Mouse (Mus musculus) hindbrain, embryonic 13.5 days (tissue): ENCODE data around the gene Olfr1415. TPM values are rescaled to one million over a fixed set of nuclear protein-coding genes. Genes with fewer than 3 reads are reported as not detected.
A peak's percentile ranks its signal among the peaks of the same experiment; 100 is the strongest.
"Not testable (repeated sequence)": the region's sequence is repeated elsewhere in the genome, so short reads cannot be mapped to it uniquely, and the experiment has no call there.

Experiments
- ATAC-seq: fragments of 200-750 bp; cut with Nextera tagmentation; 2 replicates; pipeline ENCODE4 v1.8.0; 2017; ENCODE audit warnings: moderate TSS enrichment; ENCODE audit not compliant: low FRiP score
- H3K27ac ChIP-seq: fragments of 300-500 bp; sonication (generic); 2 replicates; pipeline ENCODE4 v1.5.1; 2015; ENCODE audit warnings: inconsistent platforms, mild to moderate bottlenecking, moderate library complexity
- H3K27me3 ChIP-seq: fragments of 300-500 bp; sonication (generic); 2 replicates; pipeline ENCODE4 v1.6.1; 2015; ENCODE audit warnings: mild to moderate bottlenecking, inconsistent platforms
- H3K36me3 ChIP-seq: fragments of 300-500 bp; sonication (generic); 2 replicates; pipeline ENCODE4 v1.6.1; 2015; ENCODE audit warnings: mild to moderate bottlenecking, inconsistent platforms
- H3K4me1 ChIP-seq: fragments of 300-500 bp; sonication (generic); replicated peaks from 2 replicates; pipeline ENCODE4 v1.6.1; 2015; ENCODE audit warnings: inconsistent platforms
- H3K4me2 ChIP-seq: fragments of 300-500 bp; sonication (generic); 2 replicates; pipeline ENCODE4 v1.6.1; 2015; ENCODE audit warnings: inconsistent platforms, mild to moderate bottlenecking, moderate library complexity
- H3K4me3 ChIP-seq: fragments of 300-500 bp; sonication (generic); 2 replicates; pipeline ENCODE4 v1.5.1; 2015; ENCODE audit warnings: mild to moderate bottlenecking, inconsistent platforms
- H3K9ac ChIP-seq: fragments of 300-500 bp; sonication (generic); 2 replicates; pipeline ENCODE4 v1.6.1; 2015; ENCODE audit warnings: mild to moderate bottlenecking, inconsistent platforms
- H3K9me3 ChIP-seq: fragments of 300-500 bp; sonication (generic); 2 replicates; pipeline ENCODE4 v1.6.1; 2016; ENCODE audit warnings: inconsistent platforms
- WGBS: fragments of 180-500 bp; shearing (Covaris S2); methylation state at CpG from one replicate; pipeline ENCODE4 v1.1.7; 2015; 5-methylcytosine and 5-hydroxymethylcytosine counted together
- polyA plus RNA-seq: library from polyadenylated mRNA; unstranded; fragments of >200 nt; fragmentation: Nextera tagmentation; extraction: Ambion mirVana; gene quantifications from 2 replicates; pipeline ENCODE4 v1.2.1, GENCODE M21; 2015

Gene Olfr1415
- polyA plus RNA-seq, result not detected in 2 replicates

GRCm38 (mm10) chr1:92496001-92496400 lies at the start of gene Olfr1415:
Gene Olfr1415, minus strand, starts transcription at chr1:92496101.
- Histone ChIP-seq H3K27me3 (no peaks in the 10 kb centered on the region), H3K27ac (no peak within 1 kb of the TSS), H3K36me3 (no peaks in the 10 kb centered on the region), H3K9ac (no peak within 1 kb of the TSS), H3K4me3 (no peak within 1 kb of the TSS), H3K9me3 (peaks cover 4% of the 10 kb centered on the region; the same call in 1 of the 2 replicates), H3K4me1 (no peaks in the 10 kb centered on the region), H3K4me2 (no peak within 1 kb of the TSS)
- 81% methylated on average over 2 of the region's 2 CpGs for WGBS
- no peak for ATAC-seq

- no peaks in the 10 kb centered on the region for H3K36me3 ChIP-seq
- H3K27ac ChIP-seq, result no peak overlapping the region
- H3K9ac ChIP-seq, result no peak overlapping the region
- no peak overlapping the region for H3K4me3 ChIP-seq
- H3K9me3 ChIP-seq, result no peaks in the 10 kb centered on the region
- no peaks in the 10 kb centered on the region for H3K4me1 ChIP-seq
- peaks cover 4% of the 10 kb centered on the region; the same call in 1 of the 2 replicates for H3K27me3 ChIP-seq
- 52% methylated on average over 2 of the region's 2 CpGs for WGBS
- no peak for ATAC-seq
- H3K4me2 ChIP-seq, result no peak overlapping the region
Observed at GRCm38 (mm10) chr1:92539071-92539470, 43.2 kb upstream of the Olfr1415 start.

- no peaks in the 10 kb centered on the region for H3K9me3 ChIP-seq
- no peak overlapping the region for H3K4me2 ChIP-seq
- no peaks in the 10 kb centered on the region for H3K4me1 ChIP-seq
- no peak overlapping the region for H3K9ac ChIP-seq
- peaks cover 5% of the 10 kb centered on the region; the same call in 1 of the 2 replicates for H3K27me3 ChIP-seq
- 49% methylated on average over 5 of the region's 5 CpGs for WGBS
- ATAC-seq, result no peak
- no peak overlapping the region for H3K4me3 ChIP-seq
- H3K27ac ChIP-seq, result no peak overlapping the region
- no peaks in the 10 kb centered on the region for H3K36me3 ChIP-seq
Observed at GRCm38 (mm10) chr1:92536972-92537371, 41.1 kb upstream of the Olfr1415 start.

GRCm38 (mm10) chr1:92523764-92524163 lies 27.9 kb upstream of the Olfr1415 start:
- WGBS, result 91% methylated on average over 3 of the region's 3 CpGs

GRCm38 (mm10) chr1:92521376-92521775 lies 25.5 kb upstream of the Olfr1415 start:
- H3K36me3 ChIP-seq, result no peaks in the 10 kb centered on the region
- ATAC-seq, result 0 out of 2 replicates have a peak, but pooled peaks have one; percentile 49
- 19% methylated on average over 10 of the region's 10 CpGs for WGBS

More at GRCm38 (mm10) chr1:92523764-92524163, 27.9 kb upstream of the Olfr1415 start:
- Histone ChIP-seq H3K9ac (no peak overlapping the region), H3K27me3 (peaks cover 4% of the 10 kb centered on the region; the same call in 1 of the 2 replicates), H3K27ac (no peak overlapping the region), H3K4me3 (no peak overlapping the region), H3K36me3 (no peaks in the 10 kb centered on the region), H3K4me2 (no peak overlapping the region), H3K9me3 (no peaks in the 10 kb centered on the region), H3K4me1 (peaks cover 4% of the 10 kb centered on the region; the same call in 1 of the 2 replicates)
- ATAC-seq, result no peak

GRCm38 (mm10) chr1:92519046-92519445 lies 23.1 kb upstream of the Olfr1415 start:
- H3K27me3 ChIP-seq, result peaks cover 8% of the 10 kb centered on the region
- 88% methylated on average over 6 of the region's 6 CpGs for WGBS
- no peak overlapping the region for H3K4me2 ChIP-seq
- no peaks in the 10 kb centered on the region for H3K36me3 ChIP-seq
- H3K27ac ChIP-seq, result no peak overlapping the region
- no peak overlapping the region for H3K9ac ChIP-seq
- H3K4me3 ChIP-seq, result no peak overlapping the region
- no peak for ATAC-seq
- no peaks in the 10 kb centered on the region for H3K9me3 ChIP-seq
- H3K4me1 ChIP-seq, result peaks cover 4% of the 10 kb centered on the region; the same call in 1 of the 2 replicates

More at GRCm38 (mm10) chr1:92521376-92521775, 25.5 kb upstream of the Olfr1415 start:
- Histone ChIP-seq H3K4me3 (no peak overlapping the region), H3K9ac (no peak overlapping the region), H3K4me1 (peaks cover 4% of the 10 kb centered on the region; the same call in 1 of the 2 replicates), H3K27ac (no peak overlapping the region), H3K27me3 (peaks cover 8% of the 10 kb centered on the region), H3K4me2 (peak overlapping the region; percentile 34), H3K9me3 (no peaks in the 10 kb centered on the region)

- H3K9me3 ChIP-seq, result no peaks in the 10 kb centered on the region
- no peaks in the 10 kb centered on the region for H3K36me3 ChIP-seq
- 81% methylated on average over 3 of the region's 3 CpGs for WGBS
- H3K27ac ChIP-seq, result no peak within 1 kb of the TSS
- ATAC-seq, result no peak
- no peak within 1 kb of the TSS for H3K4me2 ChIP-seq
- peaks cover 4% of the 10 kb centered on the region; the same call in 1 of the 2 replicates for H3K4me1 ChIP-seq
- no peak within 1 kb of the TSS for H3K9ac ChIP-seq
- H3K4me3 ChIP-seq, result no peak within 1 kb of the TSS
- peaks cover 8% of the 10 kb centered on the region for H3K27me3 ChIP-seq
Observed at GRCm38 (mm10) chr1:92518561-92518960, 22.7 kb upstream of the Olfr1415 start, which contains the start of gene Olfr1414. Gene Olfr1414, minus strand, starts transcription at chr1:92518661.

- WGBS, result 87% methylated on average over 11 of the region's 11 CpGs
- Histone ChIP-seq H3K4me2 (no peak overlapping the region), H3K27me3 (peaks cover 8% of the 10 kb centered on the region), H3K27ac (no peak overlapping the region), H3K4me3 (no peak overlapping the region), H3K4me1 (no peaks in the 10 kb centered on the region), H3K9me3 (no peaks in the 10 kb centered on the region), H3K36me3 (no peaks in the 10 kb centered on the region), H3K9ac (no peak overlapping the region)
- no peak for ATAC-seq
Observed at GRCm38 (mm10) chr1:92515390-92515789, 19.5 kb upstream of the Olfr1415 start.

GRCm38 (mm10) chr1:92511646-92512045 lies 15.7 kb upstream of the Olfr1415 start:
- WGBS, result 92% methylated on average over 5 of the region's 5 CpGs
- not testable (repeated sequence) for H3K4me2 ChIP-seq, H3K27me3 ChIP-seq, H3K4me3 ChIP-seq, H3K4me1 ChIP-seq, ATAC-seq, H3K9me3 ChIP-seq, H3K9ac ChIP-seq, H3K27ac ChIP-seq, H3K36me3 ChIP-seq

- Histone ChIP-seq H3K4me1 (no peaks in the 10 kb centered on the region), H3K27me3 (0 out of 2 replicates have a peak, but pooled peaks cover 3% of the 10 kb centered on the region), H3K36me3 (no peaks in the 10 kb centered on the region), H3K9me3 (0 out of 2 replicates have a peak, but pooled peaks cover 9% of the 10 kb centered on the region), H3K4me3 (no peak within 1 kb of the TSS), H3K27ac (no peak within 1 kb of the TSS), H3K9ac (no peak within 1 kb of the TSS), H3K4me2 (no peak within 1 kb of the TSS)
- ATAC-seq, result no peak
Observed at GRCm38 (mm10) chr1:92485013-92485412, 10.9 kb downstream of the Olfr1415 start, which contains the start of gene Olfr1416. Gene Olfr1416, minus strand, starts transcription at chr1:92485113.

GRCm38 (mm10) chr1:92474066-92474578 lies 21.8 kb downstream of the Olfr1415 start:
- H3K4me3 ChIP-seq, result peak overlapping the region; percentile 98
- 6% methylated on average over 10 of the region's 10 CpGs for WGBS
- peaks cover 18% of the 10 kb centered on the region for H3K4me1 ChIP-seq
- peaks cover 4% of the 10 kb centered on the region; the same call in 1 of the 2 replicates for H3K27me3 ChIP-seq
- H3K36me3 ChIP-seq, result peaks cover 18% of the 10 kb centered on the region
- peak overlapping the region; percentile 35; the same call in 1 of the 2 replicates for H3K27ac ChIP-seq
- peak overlapping the region; percentile 90 for H3K4me2 ChIP-seq
- H3K9ac ChIP-seq, result peak overlapping the region; percentile 73
- ATAC-seq, result peak; percentile 73; the same call in 1 of the 2 replicates
- H3K9me3 ChIP-seq, result no peaks in the 10 kb centered on the region

- H3K27ac ChIP-seq, result peak within 1 kb of the TSS; percentile 85
- H3K4me2 ChIP-seq, result peak within 1 kb of the TSS; percentile 90
- H3K4me3 ChIP-seq, result peak within 1 kb of the TSS; percentile 98
- peaks cover 26% of the 10 kb centered on the region for H3K36me3 ChIP-seq
- peak; percentile 93 for ATAC-seq
- H3K9ac ChIP-seq, result peak within 1 kb of the TSS; percentile 96
- H3K27me3 ChIP-seq, result peaks cover 4% of the 10 kb centered on the region; the same call in 1 of the 2 replicates
- H3K9me3 ChIP-seq, result no peaks in the 10 kb centered on the region
- peaks cover 18% of the 10 kb centered on the region for H3K4me1 ChIP-seq
- WGBS, result 1% methylated on average over 67 of the region's 67 CpGs
Observed at GRCm38 (mm10) chr1:92473165-92474041, 22.5 kb downstream of the Olfr1415 start, which contains the start of gene Ndufa10. Gene Ndufa10, minus strand, starts transcription at chr1:92473860.
